Mouse (Mus musculus) heart, postnatal 0 days (tissue): ENCODE measurements around the gene St6galnac5.

Source experiments
- CTCF ChIP-seq: IDR thresholded peaks from 2 replicates; pipeline ENCODE4 v1.5.1; 2016; ENCODE audit warnings: antibody characterized with exemption, control low read depth, low read depth
- EP300 ChIP-seq: IDR thresholded peaks from 2 replicates; pipeline ENCODE4 v1.6.1; 2016; ENCODE audit warnings: antibody characterized with exemption, low read depth

- TF ChIP-seq CTCF (no peak), EP300 (no peak)
Measured at GRCm38 (mm10) chr3:152797354-152797753, 184.7 kb downstream of the St6galnac5 start.
